Mouse (Mus musculus) hindbrain, embryonic 15.5 days (tissue): ENCODE data around the gene Fbxw8. TPM values are rescaled to one million over a fixed set of nuclear protein-coding genes. Genes with fewer than 3 reads are reported as not detected.

Experiments used
- ATAC-seq: fragments of 200-750 bp; cut with Nextera tagmentation; 2 replicates; pipeline ENCODE4 v1.8.0; 2017; ENCODE audit warnings: low read depth, moderate number of reproducible peaks, moderate TSS enrichment; ENCODE audit not compliant: low FRiP score
- H3K27ac ChIP-seq: fragments of 300-500 bp; sonication (generic); replicated peaks from 2 replicates; pipeline ENCODE4 v1.5.1; 2015; ENCODE audit warnings: mild to moderate bottlenecking, inconsistent platforms
- H3K27me3 ChIP-seq: fragments of 300-500 bp; sonication (generic); 2 replicates; pipeline ENCODE4 v1.6.1; 2015; ENCODE audit warnings: control low read depth, inconsistent platforms
- H3K36me3 ChIP-seq: fragments of 300-500 bp; sonication (generic); 2 replicates; pipeline ENCODE4 v1.6.1; 2015; ENCODE audit warnings: control low read depth, inconsistent platforms
- H3K4me1 ChIP-seq: fragments of 300-500 bp; sonication (generic); replicated peaks from 2 replicates; pipeline ENCODE4 v1.6.1; 2015; ENCODE audit warnings: control low read depth, inconsistent platforms
- H3K4me2 ChIP-seq: fragments of 300-500 bp; sonication (generic); 2 replicates; pipeline ENCODE4 v1.6.1; 2015; ENCODE audit warnings: moderate library complexity, mild to moderate bottlenecking, inconsistent platforms
- H3K4me3 ChIP-seq: fragments of 300-500 bp; sonication (generic); 2 replicates; pipeline ENCODE4 v1.5.1; 2015; ENCODE audit warnings: mild to moderate bottlenecking, inconsistent platforms
- H3K9ac ChIP-seq: fragments of 300-500 bp; sonication (generic); 2 replicates; pipeline ENCODE4 v1.6.1; 2015; ENCODE audit warnings: inconsistent platforms
- H3K9me3 ChIP-seq: fragments of 300-500 bp; sonication (generic); 2 replicates; pipeline ENCODE4 v1.6.1; 2016; ENCODE audit warnings: control low read depth, inconsistent platforms
- WGBS: fragments of 180-500 bp; shearing (Covaris S2); methylation state at CpG from one replicate; pipeline ENCODE4 v1.1.7; 2015; 5-methylcytosine and 5-hydroxymethylcytosine counted together
- polyA plus RNA-seq: library from polyadenylated mRNA; unstranded; fragments of >200 nt; fragmentation: Nextera tagmentation; extraction: Ambion mirVana; gene quantifications from 2 replicates; pipeline ENCODE4 v1.2.1, GENCODE M21; 2015

Gene Fbxw8
- polyA plus RNA-seq: 21.1 and 21.7 TPM in 2 replicates

GRCm38 (mm10) chr5:118154839-118155564 lies at the start of gene Fbxw8:
Fbxw8 (minus strand) TSS chr5:118155464.
- under 1% methylated on average over 62 of the region's 67 CpGs for WGBS
- H3K27ac ChIP-seq: peak within 1 kb of the TSS; percentile 73
- peak; percentile 90 for ATAC-seq
- H3K27me3 ChIP-seq: no peaks in the 10 kb centered on the region
- H3K9me3 ChIP-seq: no peaks in the 10 kb centered on the region
- H3K4me3 ChIP-seq: peak within 1 kb of the TSS; percentile 79
- H3K36me3 ChIP-seq: peaks cover 3% of the 10 kb centered on the region; the same call in 1 of the 2 replicates
- H3K9ac ChIP-seq: peak within 1 kb of the TSS; percentile 95
- peak within 1 kb of the TSS; percentile 80 for H3K4me2 ChIP-seq
- H3K4me1 ChIP-seq: peaks cover 25% of the 10 kb centered on the region

DNA sequence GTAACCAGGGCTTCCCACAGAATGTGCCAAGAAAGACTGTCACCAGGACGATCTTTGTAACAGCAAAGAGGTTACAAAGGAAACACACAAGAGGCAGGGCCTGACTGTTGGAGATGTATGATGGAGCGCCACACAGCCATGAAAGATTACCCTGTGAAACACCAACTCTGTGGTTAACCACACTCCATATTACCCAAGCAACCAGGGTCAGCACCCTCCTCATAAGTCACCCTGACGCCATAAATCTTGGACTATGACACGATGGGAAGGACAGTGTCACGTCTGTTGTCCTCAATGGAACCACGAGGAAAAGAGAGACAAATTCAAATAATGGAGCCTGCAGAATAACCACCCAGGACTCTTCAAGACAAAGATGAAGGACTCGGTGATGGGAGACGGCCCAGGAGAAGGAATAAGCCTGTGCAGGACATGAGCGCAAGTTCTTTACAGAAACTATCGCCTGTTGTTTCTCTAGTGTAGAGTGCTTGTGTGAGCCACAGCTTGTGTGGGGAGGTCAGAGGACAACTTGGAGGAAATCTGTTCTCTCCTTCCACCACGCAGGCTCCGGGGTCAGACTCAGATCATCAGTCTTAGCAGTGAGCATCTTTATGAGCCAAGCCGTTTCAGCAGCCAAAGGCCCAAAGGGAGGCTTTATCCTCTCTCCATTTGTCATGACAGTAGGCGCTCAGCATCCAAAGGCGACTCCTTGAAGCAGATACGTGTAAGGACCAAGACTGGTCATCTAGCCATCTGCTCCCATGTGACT lies 49.6 kb upstream of the Fbxw8 start:
- Histone ChIP-seq H3K4me2 (no peak overlapping the region), H3K36me3 (peaks cover 6% of the 10 kb centered on the region; the same call in 1 of the 2 replicates), H3K27ac (no peak overlapping the region), H3K9me3 (no peaks in the 10 kb centered on the region), H3K4me3 (no peak overlapping the region), H3K27me3 (no peaks in the 10 kb centered on the region), H3K4me1 (0 out of 2 replicates have a peak, but pooled peaks cover 7% of the 10 kb centered on the region), H3K9ac (no peak overlapping the region)
- 57% methylated on average over 16 of the region's 16 CpGs for WGBS
- no peak for ATAC-seq

- 59% methylated on average over 5 of the region's 5 CpGs for WGBS
- H3K9ac ChIP-seq: no peak overlapping the region
- H3K4me1 ChIP-seq: no peaks in the 10 kb centered on the region
- no peaks in the 10 kb centered on the region for H3K9me3 ChIP-seq
- no peaks in the 10 kb centered on the region for H3K27me3 ChIP-seq
- peaks cover 6% of the 10 kb centered on the region; the same call in 1 of the 2 replicates for H3K36me3 ChIP-seq
- no peak overlapping the region for H3K4me3 ChIP-seq
- no peak overlapping the region for H3K27ac ChIP-seq
- H3K4me2 ChIP-seq: no peak overlapping the region
- ATAC-seq: no peak
Observed at GRCm38 (mm10) chr5:118199670-118200069, 44.4 kb upstream of the Fbxw8 start.

GRCm38 (mm10) chr5:118197421-118197820 lies 42.2 kb upstream of the Fbxw8 start:
- Histone ChIP-seq H3K9ac (no peak overlapping the region), H3K9me3 (no peaks in the 10 kb centered on the region), H3K4me2 (no peak overlapping the region), H3K4me1 (peaks cover 5% of the 10 kb centered on the region), H3K36me3 (peaks cover 3% of the 10 kb centered on the region; the same call in 1 of the 2 replicates), H3K27ac (no peak overlapping the region), H3K27me3 (no peaks in the 10 kb centered on the region), H3K4me3 (no peak overlapping the region)
- no peak for ATAC-seq
- WGBS: 70% methylated on average over 13 of the region's 13 CpGs

DNA sequence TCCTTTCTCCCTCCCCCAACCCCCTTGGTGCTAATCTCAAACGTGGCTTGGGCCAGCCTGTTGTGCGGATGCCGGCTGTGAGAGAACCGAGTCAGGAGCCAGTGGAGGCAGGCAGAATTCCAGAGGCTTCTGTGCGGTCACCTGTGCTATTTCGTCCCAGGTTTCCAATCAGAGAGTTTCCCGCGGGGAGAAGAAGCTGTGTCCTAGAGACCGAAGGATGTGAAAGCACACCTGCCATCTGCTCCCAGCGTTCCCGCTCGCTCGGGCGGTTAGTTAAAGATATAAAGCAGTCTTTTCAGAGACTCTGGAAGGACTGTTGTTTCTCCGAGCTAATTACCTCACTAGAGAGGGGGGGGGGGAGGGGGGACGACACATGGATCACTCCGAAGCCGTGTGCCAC lies 37.0 kb upstream of the Fbxw8 start:
- ATAC-seq: 0 out of 2 replicates have a peak, but pooled peaks have one; percentile 1
- 20% methylated on average over 18 of the region's 18 CpGs for WGBS
- Histone ChIP-seq H3K4me3 (no peak overlapping the region), H3K9me3 (no peaks in the 10 kb centered on the region), H3K27ac (0 out of 2 replicates have a peak overlapping the region, but pooled peaks have one; percentile 31), H3K4me2 (no peak overlapping the region), H3K4me1 (peaks cover 19% of the 10 kb centered on the region), H3K9ac (no peak overlapping the region), H3K27me3 (no peaks in the 10 kb centered on the region), H3K36me3 (no peaks in the 10 kb centered on the region)

GRCm38 (mm10) chr5:118190491-118190890 lies 35.2 kb upstream of the Fbxw8 start:
- Histone ChIP-seq H3K4me1 (peaks cover 23% of the 10 kb centered on the region), H3K36me3 (no peaks in the 10 kb centered on the region), H3K9me3 (no peaks in the 10 kb centered on the region), H3K9ac (no peak overlapping the region), H3K4me2 (no peak overlapping the region), H3K27ac (no peak overlapping the region), H3K4me3 (no peak overlapping the region), H3K27me3 (no peaks in the 10 kb centered on the region)
- ATAC-seq: no peak
- WGBS: 88% methylated on average over 9 of the region's 9 CpGs

GRCm38 (mm10) chr5:118188356-118188755 lies 33.1 kb upstream of the Fbxw8 start:
- H3K4me3 ChIP-seq: no peak overlapping the region
- no peaks in the 10 kb centered on the region for H3K27me3 ChIP-seq
- H3K4me2 ChIP-seq: no peak overlapping the region
- peaks cover 23% of the 10 kb centered on the region for H3K4me1 ChIP-seq
- no peak overlapping the region for H3K9ac ChIP-seq
- no peaks in the 10 kb centered on the region for H3K36me3 ChIP-seq
- WGBS: 53% methylated on average over 6 of the region's 6 CpGs
- H3K9me3 ChIP-seq: no peaks in the 10 kb centered on the region
- no peak overlapping the region for H3K27ac ChIP-seq
- no peak for ATAC-seq

DNA sequence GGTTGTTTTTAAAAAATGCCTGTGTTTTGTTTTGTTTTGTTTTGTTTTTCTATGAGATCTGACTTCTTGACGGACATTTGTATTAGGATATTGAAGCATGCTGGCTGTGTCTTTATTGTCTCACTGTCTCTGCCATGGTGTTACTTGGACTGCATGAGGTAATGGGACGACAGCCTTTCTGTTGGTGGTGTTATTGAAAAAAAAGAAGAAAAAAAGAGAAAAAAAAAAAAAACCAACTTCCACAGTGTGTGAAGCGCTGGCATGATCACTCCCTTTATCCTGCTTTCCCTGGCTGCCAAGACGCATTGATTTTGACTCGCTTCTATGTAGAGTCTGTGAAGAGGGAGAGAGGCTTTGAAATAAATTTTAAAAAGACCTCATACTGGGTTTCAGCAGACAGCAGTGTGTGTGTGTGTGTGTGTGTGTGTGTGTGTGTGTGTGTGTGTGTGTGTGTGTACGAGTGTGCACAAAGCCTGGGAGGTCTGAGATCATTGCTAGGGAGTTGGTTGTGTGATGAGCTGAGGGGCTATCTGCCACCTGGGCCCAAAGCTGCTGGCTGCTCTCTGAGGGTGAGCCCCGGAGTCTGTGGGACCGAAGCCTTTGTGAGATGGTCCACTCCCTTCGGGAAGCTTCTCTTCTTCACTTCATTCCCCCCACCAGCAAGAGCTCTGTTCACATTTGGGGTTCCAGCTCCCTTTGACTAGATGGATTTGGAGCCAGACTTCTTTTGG lies 31.8 kb upstream of the Fbxw8 start:
- ATAC-seq: peak; percentile 39; the same call in 1 of the 2 replicates
- no peak overlapping the region for H3K4me3 ChIP-seq
- 46% methylated on average over 9 of the region's 9 CpGs for WGBS
- H3K27ac ChIP-seq: peak overlapping the region; percentile 52
- H3K4me2 ChIP-seq: no peak overlapping the region
- H3K27me3 ChIP-seq: no peaks in the 10 kb centered on the region
- peaks cover 15% of the 10 kb centered on the region for H3K4me1 ChIP-seq
- H3K9ac ChIP-seq: no peak overlapping the region
- no peaks in the 10 kb centered on the region for H3K36me3 ChIP-seq
- no peaks in the 10 kb centered on the region for H3K9me3 ChIP-seq

- no peak overlapping the region for H3K27ac ChIP-seq
- H3K9me3 ChIP-seq: no peaks in the 10 kb centered on the region
- peaks cover 7% of the 10 kb centered on the region for H3K4me1 ChIP-seq
- H3K9ac ChIP-seq: no peak overlapping the region
- peaks cover 29% of the 10 kb centered on the region for H3K27me3 ChIP-seq
- no peaks in the 10 kb centered on the region for H3K36me3 ChIP-seq
- WGBS: 65% methylated on average over 7 of the region's 7 CpGs
- H3K4me3 ChIP-seq: no peak overlapping the region
- no peak for ATAC-seq
- no peak overlapping the region for H3K4me2 ChIP-seq
Observed at GRCm38 (mm10) chr5:118177640-118178039, 22.4 kb upstream of the Fbxw8 start.

DNA sequence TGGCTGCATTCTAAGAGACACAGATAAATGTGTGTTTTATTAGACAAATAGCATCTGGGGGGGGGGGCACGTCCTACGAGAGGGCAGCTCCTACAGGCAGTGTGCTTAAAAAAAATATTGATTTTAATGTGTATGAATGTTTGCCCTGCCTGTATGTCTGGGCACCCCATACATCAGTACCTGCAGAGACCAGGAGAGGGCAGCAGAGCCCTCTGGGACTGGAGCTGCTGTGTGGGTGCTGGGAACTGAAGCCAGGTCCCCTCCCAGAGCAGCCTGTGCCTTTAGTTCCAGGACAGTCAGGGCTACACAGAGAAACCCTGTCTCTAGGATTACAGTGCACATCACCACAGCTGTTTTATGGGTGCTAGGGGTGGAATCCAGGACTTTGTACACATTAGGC lies 19.9 kb upstream of the Fbxw8 start:
- Histone ChIP-seq H3K9me3 (no peaks in the 10 kb centered on the region), H3K4me2 (peak overlapping the region; percentile 60), H3K27me3 (peaks cover 44% of the 10 kb centered on the region), H3K4me1 (peaks cover 26% of the 10 kb centered on the region), H3K27ac (no peak overlapping the region), H3K9ac (no peak overlapping the region), H3K4me3 (no peak overlapping the region), H3K36me3 (no peaks in the 10 kb centered on the region)
- ATAC-seq: no peak
- WGBS: 24% methylated on average over 2 of the region's 2 CpGs

- Histone ChIP-seq H3K9ac (peak overlapping the region; percentile 27; the same call in 1 of the 2 replicates), H3K4me3 (peak overlapping the region; percentile 31), H3K9me3 (no peaks in the 10 kb centered on the region), H3K27me3 (peaks cover 46% of the 10 kb centered on the region), H3K4me2 (peak overlapping the region; percentile 60), H3K4me1 (peaks cover 31% of the 10 kb centered on the region), H3K36me3 (no peaks in the 10 kb centered on the region), H3K27ac (no peak overlapping the region)
- no peak for ATAC-seq
- WGBS: 1% methylated on average over 22 of the region's 22 CpGs
Observed at GRCm38 (mm10) chr5:118174310-118175009, 19.2 kb upstream of the Fbxw8 start.
